Mouse (Mus musculus) kidney, adult 11 months (tissue): ENCODE measurements around the gene Prrt3.

Experiments
- DNase-seq: peaks from one replicate; pipeline ENCODE4 v3.0.0; 2022

The Prrt3 gene

DNA sequence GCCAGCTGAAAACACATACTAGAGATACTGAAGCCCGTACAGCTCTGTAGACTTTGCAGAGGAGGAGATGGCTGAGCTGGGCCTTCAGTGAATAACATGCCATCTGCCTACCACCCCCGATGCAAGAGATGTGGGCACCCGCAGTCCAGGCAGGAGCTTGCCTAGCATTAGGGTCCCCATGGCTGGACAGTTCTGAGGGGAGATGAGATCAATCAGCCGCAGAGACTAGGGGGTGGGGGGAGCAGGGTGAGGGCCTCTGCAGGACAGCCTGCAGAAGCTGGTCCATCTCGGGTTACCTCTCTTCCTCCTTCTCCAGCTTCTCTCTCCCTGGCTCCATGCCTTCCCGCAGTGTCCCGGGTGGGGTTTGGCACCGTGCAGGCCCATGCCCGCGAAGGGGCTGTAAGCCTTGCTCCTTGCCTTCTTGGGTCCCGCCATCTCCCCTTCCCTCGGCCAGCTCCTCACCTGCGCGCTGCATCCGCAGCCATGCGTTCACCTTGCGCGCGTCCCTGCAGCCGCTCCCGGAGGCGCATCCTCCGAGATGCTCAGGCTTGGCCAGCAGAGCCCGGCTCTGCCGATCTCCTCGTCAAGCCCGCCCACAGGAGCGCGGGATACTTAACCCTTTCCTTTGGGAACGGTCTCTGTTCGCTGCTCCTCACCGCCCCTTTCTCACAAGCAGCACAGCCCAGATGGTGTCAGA is at the start of gene Prrt3:
Gene Prrt3, minus strand, starts transcription at position 544 of the 697 bp plus-strand sequence.
- DNase-seq = no peak

DNA sequence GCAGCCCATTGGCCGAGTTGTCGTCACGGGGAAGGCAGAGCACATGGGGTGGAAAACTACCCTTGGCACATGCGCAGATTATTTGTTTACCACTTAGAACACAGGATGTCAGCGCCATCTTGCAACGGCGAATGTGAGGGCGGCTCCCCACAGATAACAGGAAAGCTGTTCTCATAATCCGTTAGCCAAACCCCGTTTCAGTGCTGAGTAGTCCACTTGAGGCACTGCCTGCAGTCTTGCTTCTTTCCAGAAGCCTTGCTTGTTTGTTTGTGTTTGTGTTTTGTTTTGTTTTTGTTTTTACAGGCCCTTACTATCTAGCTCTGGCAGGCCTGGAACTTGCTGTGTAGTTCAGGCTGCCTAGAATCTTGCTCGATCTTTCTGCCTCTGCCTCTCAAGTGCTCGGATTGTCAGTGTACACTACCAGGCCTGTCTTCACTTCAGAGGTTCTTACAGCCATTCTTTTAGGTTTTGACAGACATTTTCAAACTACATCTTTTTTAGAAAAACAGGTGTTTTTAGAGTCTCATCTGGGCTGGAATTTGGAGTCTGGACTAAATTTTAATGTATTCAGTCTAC is 42.3 kb upstream of the Prrt3 start:
- DNase-seq = no peak

DNA sequence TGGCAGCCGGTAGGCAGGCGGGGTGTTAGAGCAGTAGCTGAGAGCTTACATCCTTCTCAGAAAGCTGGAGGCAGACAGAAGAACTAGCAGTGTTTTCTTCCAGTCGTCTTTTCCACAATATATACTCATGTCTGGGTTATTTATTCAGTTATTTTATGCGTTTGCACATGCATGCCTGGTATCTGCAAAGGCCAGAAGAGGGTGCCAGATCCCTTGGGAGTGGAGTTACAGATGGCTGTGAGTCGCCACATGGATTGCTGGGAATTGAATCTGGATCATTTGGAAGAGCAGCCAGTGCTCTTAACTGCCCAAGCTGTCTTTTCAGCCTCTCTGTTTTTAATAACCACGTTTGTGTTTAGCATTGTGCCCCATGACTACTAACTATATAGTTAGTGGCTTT is 39.9 kb upstream of the Prrt3 start:
- DNase-seq = no peak

DNA sequence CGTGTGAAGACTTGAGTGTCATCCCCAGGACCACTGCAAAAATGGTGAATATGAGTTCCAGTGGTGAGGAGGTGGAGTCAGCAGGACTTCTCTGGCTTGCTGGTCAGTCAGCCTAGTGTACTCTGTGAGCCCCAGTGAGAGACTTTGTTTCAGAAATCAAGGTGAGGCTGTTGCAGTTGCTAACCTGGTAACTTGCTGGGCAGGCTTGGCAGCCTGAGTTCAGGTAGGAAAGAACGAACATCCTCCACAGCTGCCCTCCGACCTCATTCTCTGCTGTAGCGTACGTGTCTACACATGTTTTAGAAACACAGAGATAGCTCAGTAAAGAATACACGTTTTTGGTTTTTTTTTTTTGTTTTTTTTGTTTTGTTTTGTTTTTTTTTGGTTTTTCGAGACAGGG is 33.2 kb upstream of the Prrt3 start:
- DNase-seq = no peak

DNA sequence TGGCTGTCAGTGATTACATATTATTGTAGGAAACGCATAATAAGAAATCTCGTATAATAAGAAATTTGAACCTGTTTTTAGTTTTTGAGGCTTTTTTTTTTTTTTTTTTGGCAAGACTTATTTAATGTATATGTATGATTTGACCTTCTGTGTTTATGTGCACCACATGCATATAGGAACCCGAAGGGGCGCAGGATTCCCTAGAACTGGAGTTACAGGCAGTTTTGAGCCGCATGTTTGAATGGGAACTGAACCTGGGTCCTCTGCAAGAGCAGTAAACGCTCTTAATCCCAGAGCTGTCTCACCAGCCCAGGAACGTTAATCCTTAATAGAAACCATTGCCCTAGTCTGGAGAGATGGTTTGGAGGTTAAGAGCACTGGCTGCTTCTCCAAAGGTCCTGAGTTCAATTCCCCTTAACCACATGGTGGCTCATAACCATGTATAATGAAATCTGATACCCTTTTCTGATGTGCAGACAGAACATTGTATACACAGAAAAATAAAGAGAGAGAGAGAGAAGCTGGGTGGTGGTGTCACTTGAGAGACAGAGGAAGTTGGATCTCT is 30.2 kb upstream of the Prrt3 start:
- no peak for DNase-seq

DNA sequence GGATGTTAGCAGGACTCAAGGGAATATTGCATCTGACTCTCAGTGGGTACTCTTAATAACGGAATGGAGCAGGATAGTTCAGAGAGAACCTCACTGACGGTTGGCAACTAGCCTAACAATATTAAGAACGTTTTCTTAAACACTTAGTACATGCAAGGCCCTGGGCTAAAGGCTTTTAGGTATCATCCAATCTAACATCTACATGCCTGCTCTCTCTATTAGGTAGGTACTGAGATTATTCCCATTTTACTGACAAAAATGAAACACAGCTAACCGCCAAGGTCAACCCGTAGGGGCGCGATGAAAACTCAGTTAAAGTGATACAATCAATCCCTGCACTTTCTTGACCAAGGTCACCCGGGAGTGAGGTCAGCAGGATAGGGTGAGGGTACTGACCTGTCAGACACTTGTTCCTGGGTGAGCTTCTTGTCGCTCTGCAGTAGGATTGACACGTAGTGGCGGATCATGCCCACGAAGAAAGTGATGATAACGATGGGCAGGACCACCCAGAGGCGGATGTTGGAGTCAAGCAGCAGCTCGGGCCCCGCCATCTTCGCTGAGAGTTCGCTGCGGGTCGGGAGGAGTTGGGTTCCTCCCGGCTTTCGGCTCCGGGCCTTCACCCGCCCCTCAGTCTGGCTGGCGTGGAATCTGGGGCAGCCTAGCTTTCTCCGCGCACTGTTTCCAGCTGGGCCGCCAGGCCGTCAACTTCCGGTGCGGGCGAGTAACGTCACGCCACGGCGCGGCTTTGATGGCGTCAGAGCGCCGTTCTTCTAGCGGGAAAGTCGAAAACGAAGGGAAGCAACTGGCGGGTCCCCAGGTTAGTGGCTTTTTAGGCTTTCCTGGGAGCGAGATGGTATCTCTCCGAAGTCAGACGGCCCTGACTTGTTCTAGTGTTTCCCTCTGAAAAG is 29.5 kb upstream of the Prrt3 start, which contains the start of the genes Emc3 and Fancd2:
Gene Emc3, minus strand, starts transcription at position 721 of the 908 bp plus-strand sequence.
Gene Fancd2, plus strand, starts transcription at position 751 of the 908 bp plus-strand sequence.
- DNase-seq = peak; percentile 78

DNA sequence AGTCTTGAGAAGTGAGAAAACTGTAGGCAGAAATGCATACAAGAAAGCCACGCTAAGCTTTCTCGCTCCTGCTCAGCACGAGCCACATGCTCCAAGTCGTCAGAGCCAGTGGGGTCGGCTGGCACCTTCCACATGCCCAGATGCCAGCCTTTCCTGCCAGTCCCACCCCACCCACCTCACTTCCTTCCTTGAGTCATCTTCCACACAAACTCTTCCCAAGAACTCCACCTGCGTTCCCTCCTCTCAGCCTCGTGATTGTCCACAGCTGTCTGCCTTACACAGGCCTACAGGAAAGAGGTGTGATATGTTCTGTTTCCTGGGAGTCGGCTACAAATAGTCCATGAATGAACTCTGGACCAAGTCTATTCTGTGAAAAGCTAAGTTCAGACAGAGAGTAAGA is 21.7 kb upstream of the Prrt3 start:
- DNase-seq = no peak

DNA sequence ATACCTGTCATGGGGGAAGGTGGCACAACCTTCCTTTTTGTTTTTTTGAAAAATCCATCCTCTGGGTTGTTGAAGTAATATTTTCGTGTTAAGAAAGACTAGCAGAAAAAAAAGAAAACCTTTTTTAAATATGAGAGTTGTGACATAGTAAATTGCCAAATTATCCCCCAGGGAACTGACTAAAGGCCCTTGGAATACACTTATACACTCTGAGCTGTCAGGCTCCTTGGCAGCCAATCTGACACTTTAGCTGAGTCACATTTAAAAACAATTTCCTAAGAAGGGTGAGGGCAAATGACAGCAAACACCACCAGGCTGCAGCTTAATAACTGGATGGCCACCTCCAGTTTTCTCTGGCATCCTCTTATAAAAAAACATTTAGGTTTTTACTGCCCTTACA is 20.6 kb upstream of the Prrt3 start:
- no peak for DNase-seq

DNA sequence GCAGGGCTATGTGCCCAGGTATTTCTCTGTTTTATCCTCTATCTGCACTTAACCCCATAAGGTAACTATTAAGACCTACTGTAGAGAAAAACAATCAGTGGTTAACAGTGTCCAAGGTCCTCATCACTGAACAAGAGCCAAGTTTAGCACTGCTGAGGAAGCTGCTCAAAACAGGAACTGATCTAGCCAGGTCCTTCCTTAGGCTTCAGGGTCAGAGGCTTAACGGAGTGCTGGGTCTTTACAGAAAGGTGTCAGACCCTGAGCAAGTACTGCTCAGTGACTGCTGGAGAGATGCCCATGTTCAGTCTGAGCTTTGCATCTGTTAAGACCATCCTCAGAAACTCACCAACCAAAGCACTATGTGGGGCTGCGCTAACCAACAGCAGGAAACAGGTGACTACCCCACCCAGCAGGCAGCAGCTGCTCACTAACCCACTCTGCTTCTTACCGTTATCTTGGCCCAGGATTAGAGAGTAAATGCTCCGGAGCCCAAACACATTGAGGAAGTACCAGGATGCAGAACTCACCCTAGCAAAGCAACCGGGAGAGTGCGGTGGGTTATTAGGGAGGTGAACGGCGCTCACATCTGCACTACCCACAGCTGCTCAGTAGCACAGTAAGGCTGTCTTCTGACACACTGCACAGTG is 15.8 kb upstream of the Prrt3 start:
- DNase-seq = no peak

DNA sequence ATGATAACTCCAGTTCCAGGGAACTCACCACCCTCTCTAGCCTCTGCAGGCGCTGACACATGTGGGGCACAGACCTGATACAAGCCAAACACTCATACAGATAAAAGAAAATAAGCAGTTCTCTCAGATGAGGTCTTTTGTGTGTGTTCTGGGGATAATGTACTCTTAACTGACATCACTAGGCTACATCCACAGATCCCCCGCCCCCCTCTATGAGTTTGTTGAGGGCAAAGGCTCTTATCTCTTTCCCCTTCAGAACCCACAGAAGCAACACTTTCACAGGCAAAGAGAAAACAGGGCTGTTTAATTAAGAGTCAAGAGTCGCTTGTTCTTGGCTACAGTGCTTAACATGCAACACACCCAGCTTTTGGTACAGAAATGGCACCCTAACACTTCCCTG is 12.9 kb upstream of the Prrt3 start:
- DNase-seq = no peak

DNA sequence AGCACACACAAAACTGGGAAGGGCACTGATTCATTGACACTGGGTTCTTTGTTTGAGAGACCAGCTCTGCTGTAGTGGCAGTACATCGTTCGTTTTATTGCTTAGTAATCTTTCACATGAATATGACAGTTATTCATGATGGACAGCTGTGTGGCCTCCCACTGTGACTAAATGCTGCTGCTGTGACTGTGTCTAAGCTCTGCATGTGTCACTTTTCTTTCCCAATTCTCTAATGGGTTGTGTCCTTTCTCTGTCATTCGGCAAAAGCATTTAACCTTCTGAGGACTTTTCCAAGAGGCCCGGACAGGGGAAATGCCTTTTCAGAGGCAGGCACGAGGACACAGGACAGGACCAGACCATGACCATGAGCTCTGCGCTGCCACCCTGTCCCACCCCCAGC is 12.2 kb upstream of the Prrt3 start:
- DNase-seq = no peak

DNA sequence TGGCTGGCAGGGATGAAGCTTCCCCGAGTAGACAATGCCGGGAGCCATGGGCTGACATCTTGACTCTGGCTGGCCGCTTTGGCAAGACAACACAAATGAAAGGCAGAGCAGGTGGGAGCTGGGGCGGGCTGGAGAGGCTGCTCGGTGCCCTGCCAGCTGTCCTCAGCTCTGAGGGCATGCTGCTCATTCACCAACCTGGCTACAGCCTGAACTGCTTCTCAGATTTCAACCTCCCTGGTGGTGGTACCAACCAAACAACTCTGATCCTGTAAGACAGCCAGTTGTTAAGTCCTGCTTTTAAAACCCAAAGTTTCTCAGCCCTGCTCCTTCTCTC is 7.2 kb upstream of the Prrt3 start:
- no peak for DNase-seq

DNA sequence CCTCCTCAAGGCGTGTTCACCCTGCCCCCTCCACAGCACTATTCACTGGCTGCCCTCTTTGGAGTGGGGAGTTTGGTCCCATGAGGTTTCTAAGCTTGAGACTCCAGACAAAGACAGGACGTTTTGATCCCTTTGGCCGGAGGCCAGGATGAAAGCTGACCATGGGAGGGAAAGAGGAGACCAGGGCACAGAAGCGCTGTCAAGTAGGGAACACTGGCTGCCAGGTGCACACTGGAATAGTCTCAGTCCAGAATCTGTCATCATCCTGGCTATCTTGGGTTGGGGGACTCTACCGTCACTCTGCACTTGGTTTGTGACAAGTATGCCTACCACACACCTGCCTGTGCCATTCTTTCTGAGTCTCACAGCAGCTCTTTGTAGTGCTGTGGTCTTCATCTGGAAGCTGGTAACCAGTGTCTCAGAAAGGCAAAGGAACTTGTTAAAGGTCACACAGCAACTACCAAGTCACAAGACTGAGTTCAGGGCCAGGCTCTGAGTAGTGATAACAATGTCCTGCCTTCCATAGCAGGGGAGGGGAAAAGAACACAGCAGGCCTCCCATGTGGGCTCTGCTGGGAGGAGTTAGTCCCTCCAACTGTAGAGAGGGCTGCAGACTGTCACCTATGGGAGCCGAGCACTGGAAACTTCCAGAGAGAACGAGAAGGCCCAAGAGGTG is 6.7 kb upstream of the Prrt3 start:
- DNase-seq = no peak

DNA sequence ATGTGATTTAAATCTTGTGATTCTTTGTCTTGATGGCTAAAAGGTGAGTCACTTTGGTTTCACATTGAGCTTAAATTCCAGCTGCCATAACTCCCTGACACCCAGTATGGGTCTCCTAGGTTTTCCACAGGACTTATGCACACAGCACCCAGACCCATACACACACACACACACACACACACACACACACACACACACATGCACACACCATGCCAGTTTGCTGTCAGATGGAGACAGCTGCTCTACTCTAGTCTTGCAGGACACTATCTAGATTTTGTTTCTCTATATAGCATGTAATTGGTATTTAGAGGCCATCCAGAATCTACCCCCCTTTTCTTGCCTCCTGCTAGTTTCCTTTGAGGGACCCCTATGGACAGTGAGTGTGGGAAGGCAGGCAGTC is 5.4 kb upstream of the Prrt3 start:
- DNase-seq = no peak

DNA sequence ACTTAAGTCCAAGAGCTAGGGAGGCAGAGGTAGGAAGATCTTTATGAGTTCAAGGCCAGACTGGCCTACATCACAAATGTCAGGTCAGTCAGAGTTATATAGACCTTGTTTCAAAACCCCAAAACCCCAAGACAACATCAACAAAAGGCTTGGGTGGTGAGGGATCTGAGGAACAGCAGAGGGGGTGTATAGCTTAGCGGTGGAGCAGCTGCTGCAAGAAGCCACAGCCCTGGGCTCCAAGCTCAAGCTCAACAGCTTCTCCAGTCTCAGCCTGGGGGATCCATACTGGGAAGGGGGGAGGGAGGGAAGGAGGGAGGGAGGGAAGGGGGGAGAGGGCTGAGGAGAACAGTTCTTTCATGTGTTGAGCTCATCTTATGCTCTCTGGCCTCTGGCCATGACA is 4.0 kb upstream of the Prrt3 start:
- DNase-seq = no peak

DNA sequence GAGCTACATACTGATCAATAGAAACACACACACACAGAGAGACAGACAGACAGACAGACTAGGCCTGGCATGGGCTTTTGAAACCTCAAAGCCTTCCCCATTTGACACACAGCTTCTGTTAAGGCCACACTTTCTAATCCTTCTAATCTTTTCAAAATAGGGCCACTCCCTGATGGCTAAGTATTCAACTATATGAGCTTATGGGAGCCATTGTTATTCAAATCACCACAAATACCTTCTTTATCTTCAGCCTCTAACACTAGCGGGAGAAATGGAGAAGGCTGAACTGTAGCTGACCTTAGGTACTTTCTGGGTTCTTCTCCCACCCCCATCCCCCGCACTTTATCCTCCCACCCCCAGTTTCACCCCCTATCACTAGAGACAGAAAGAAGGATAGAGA is 1.1 kb upstream of the Prrt3 start:
- no peak for DNase-seq

DNA sequence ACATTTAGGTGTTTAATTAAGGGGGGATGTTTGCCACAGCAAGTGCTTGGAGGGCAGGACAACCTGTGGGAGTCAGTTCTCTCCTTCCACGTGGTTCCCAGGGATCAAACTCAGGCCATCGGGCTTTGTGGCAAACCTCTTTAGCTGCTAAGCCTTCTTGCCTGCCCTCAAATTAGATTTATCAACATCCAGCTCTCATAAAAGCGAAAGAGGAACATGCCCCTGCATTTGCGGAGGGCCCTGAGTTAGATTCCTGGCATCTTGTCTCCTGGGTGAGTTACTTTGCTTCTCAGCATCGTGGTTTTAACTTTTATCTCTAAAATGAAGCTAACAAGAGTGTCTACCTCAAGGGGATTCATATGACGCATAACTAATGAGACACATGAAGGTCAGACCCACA is 2.4 kb downstream of the Prrt3 start:
- DNase-seq = no peak

DNA sequence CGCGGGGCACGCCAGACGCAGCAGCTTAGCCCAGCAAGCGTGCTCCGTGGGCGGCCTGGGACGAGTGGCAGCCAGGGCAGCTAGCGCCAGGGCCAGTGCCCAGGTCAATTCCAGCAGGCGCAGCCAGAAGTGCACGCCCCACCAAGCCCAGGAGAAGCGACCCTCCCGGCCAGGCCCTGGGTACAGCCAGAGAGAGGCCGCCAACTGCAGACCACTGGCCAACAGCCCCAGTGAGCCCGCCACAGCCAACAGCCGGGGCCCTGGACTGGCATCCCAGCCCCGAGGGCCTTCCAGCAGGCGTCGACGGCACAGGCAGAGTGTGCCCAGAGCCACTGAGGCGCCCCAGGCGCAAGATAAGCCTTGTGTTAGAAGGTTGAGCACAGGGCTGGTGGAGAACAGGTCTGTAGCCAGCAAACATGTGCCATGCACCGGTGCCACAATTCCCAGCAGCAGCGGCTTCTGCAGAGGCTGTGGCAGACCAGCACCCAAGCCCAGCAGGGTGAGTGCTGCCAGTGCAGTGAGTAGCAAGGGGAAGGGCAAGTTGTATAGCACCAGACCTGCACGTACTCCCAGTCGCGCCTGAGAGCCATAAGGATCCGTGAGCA is 6.6 kb downstream of the Prrt3 start:
- DNase-seq = no peak

DNA sequence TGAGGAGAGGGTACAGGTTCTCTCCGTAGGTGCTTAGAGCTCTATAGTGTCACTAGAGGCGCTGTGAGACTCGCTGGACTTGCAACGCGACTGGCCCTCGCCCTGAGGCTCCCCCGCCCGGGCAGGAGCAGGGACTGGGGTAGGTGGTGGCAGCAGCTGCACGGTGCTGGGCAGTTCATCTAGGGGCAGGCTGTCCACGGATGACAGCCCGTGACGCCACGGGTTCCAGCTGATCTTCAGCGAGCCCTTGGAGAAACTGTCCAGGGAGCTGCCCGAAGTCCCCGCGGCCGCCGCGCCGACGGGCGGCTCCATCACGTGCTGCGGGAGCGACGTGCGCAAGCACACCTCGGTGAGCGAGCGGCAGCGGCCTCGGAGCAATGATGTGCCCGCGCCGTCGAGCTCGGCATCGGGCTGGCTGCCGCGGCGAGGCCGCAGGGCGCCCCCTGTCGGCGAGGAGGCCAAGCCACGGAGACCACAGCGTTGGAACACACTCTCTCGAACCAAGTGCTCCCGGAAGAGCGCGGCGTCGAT is 7.4 kb downstream of the Prrt3 start:
- DNase-seq = peak; percentile 75

DNA sequence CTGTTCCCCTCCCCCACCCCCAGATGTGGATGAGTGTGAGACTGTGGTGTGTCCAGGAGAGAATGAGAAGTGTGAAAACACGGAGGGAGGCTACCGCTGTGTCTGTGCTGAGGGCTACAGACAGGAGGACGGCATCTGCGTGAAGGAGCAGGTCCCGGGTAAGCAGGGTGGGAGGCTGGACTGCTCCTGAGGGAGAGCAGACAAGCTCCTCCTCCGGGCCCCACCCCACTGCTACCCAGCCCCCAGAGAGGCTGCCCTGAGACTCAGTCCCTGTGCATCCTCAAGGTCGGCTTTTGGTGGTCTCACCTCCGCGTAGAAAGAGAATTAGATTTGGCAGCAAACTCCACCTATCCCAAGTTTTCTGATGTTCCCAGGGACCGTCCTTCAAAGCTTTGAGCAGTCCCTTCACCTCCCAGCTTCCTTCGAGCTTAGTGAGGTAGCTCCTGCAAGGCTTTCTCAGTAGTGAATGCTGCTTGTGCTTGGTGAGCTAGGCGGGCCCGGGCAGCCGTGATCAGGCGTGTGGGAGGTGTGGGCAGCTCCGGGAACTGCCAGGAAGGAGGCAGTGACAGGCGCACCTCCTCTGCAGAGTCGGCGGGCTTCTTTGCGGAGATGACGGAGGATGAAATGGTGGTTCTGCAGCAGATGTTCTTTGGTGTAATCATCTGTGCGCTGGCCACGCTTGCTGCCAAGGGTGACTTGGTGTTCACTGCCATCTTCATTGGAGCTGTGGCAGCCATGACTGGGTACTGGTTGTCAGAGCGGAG is 9.4 kb downstream of the Prrt3 start:
- DNase-seq = no peak

DNA sequence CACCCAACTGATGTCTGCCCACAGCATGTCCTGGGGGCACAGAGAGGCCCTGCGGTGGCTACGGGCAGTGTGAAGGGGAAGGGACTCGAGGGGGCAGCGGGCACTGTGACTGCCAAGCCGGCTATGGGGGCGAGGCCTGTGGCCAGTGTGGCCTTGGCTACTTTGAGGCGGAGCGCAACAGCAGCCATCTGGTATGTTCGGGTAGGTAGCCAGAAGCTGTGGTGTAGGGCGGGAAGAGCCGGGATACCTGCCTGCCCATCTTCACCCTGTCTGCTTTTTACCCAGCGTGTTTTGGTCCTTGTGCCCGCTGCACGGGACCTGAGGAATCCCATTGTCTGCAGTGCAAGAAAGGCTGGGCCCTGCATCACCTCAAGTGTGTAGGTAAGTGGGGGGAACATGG is 12.3 kb downstream of the Prrt3 start:
- DNase-seq = no peak
